21 mouse cellular contexts compared by ENCODE assay signal in genomic region chr9:66907746-66908397, GRCm38 (mm10). TPM values are rescaled to one million over a fixed set of nuclear protein-coding genes. Genes with fewer than 3 reads are reported as not detected.
A peak's percentile ranks its signal among the peaks of the same experiment; 100 is the strongest.
DNase-seq lines count a peak whose midpoint lies in the region; ATAC-seq and TF ChIP-seq lines count a peak whose summit lies in the region.
"Had no signal": no experiment of that assay in that cellular context is flagged by ENCODE, and none has a peak within 500 bp of the region (broad histone marks: within the 10 kb centered on the region; RNA-seq: fewer than 3 reads in every experiment).

No protein-coding gene starts in this region.

- no peaks in the 10 kb centered on the region for H3K36me3 ChIP-seq in lung, postnatal 0 days (ENCODE audit: insufficient read depth, low read length)
- no peaks in the 10 kb centered on the region for H3K36me3 ChIP-seq in stomach, embryonic 16.5 days (ENCODE audit: control insufficient read depth, insufficient read depth, low read length)
- H3K36me3 ChIP-seq: limb, embryonic 15.5 days had no signal

- H3K27ac ChIP-seq in lung, postnatal 0 days (ENCODE audit: low read length): no peak overlapping the region
- H3K27ac ChIP-seq in stomach, embryonic 16.5 days (ENCODE audit: low read length): peak overlapping the region; percentile 38; the same call in 1 of the 2 replicates
- H3K27ac ChIP-seq: forebrain, embryonic 12.5 days; hindbrain, postnatal 0 days; limb, embryonic 15.5 days; midbrain, embryonic 10.5 days had no signal

- no peak overlapping the region for H3K4me2 ChIP-seq in lung, postnatal 0 days (replicated peaks; ENCODE audit: low read depth, low read length)
- no peak overlapping the region for H3K4me2 ChIP-seq in stomach, embryonic 16.5 days (ENCODE audit: low read depth, low read length)
- H3K4me2 ChIP-seq: forebrain, embryonic 12.5 days; heart, embryonic 12.5 days; limb, embryonic 15.5 days had no signal

- no peak overlapping the region for H3K4me3 ChIP-seq in lung, postnatal 0 days (ENCODE audit: low read depth, low read length)
- H3K4me3 ChIP-seq in stomach, embryonic 16.5 days (replicated peaks; ENCODE audit: low read length): no peak overlapping the region
- H3K4me3 ChIP-seq: forebrain, embryonic 12.5 days; heart, embryonic 12.5 days; limb, embryonic 15.5 days; midbrain, embryonic 10.5 days had no signal

- ATAC-seq in lung, postnatal 0 days: no peak
- ATAC-seq in common myeloid progenitor, adult 5-6 weeks (replicated peaks; ENCODE audit: low read depth, poor library complexity, severe bottlenecking): peak; percentile 58
- peak; percentile 68 for ATAC-seq in megakaryocyte, adult 5-6 weeks (ENCODE audit: poor library complexity, severe bottlenecking)
- ATAC-seq in stomach, embryonic 16.5 days (ENCODE audit: insufficient read depth, low FRiP score): no peak
- ATAC-seq: activated CD4-positive, CD25-positive, alpha-beta regulatory T cell, adult 4 months; hindbrain, postnatal 0 days had no signal

- no peaks in the 10 kb centered on the region for H3K9me3 ChIP-seq in lung, postnatal 0 days (ENCODE audit: low read length)
- H3K9me3 ChIP-seq in stomach, embryonic 16.5 days (replicated peaks; ENCODE audit: control insufficient read depth, low read length): no peaks in the 10 kb centered on the region
- H3K9me3 ChIP-seq: forebrain, embryonic 12.5 days; heart, embryonic 12.5 days; limb, embryonic 15.5 days; midbrain, embryonic 10.5 days had no signal

- no peak for TF ChIP-seq CTCF in lung, postnatal 0 days (IDR thresholded peaks at IDR 0.05)

- no peaks in the 10 kb centered on the region for H3K27me3 ChIP-seq in lung, postnatal 0 days (replicated peaks; ENCODE audit: insufficient read depth, low read length)
- H3K27me3 ChIP-seq in stomach, embryonic 16.5 days (ENCODE audit: control insufficient read depth, insufficient read depth, low read length): no peaks in the 10 kb centered on the region
- H3K27me3 ChIP-seq: forebrain, embryonic 12.5 days; heart, embryonic 12.5 days; limb, embryonic 15.5 days had no signal

- no peak for TF ChIP-seq EP300 in lung, postnatal 0 days (IDR thresholded peaks at IDR 0.05)

- H3K4me1 ChIP-seq in lung, postnatal 0 days (ENCODE audit: insufficient read depth, low read depth, low read length): no peaks in the 10 kb centered on the region
- peaks cover 19% of the 10 kb centered on the region; the same call in 1 of the 2 replicates for H3K4me1 ChIP-seq in stomach, embryonic 16.5 days (ENCODE audit: control insufficient read depth, insufficient read depth, low read length)
- H3K4me1 ChIP-seq: midbrain, embryonic 10.5 days had no signal

- 72% methylated on average over 5 of the region's 5 CpGs for WGBS in lung, postnatal 0 days
- 74% methylated on average over 5 of the region's 5 CpGs for WGBS in stomach, embryonic 16.5 days

- no peak overlapping the region for H3K9ac ChIP-seq in lung, postnatal 0 days (replicated peaks; ENCODE audit: low read depth)
- H3K9ac ChIP-seq in stomach, embryonic 16.5 days (ENCODE audit: low read length): no peak overlapping the region
- H3K9ac ChIP-seq: forebrain, embryonic 12.5 days; heart, embryonic 12.5 days; limb, embryonic 15.5 days had no signal

- DNase-seq in lung, postnatal 0 days (ENCODE audit: low spot score): peak; percentile 44
- DNase-seq in lung, postnatal 10 days: no peak
- DNase-seq in adrenal gland, adult 8-10 months: no peak
- DNase-seq in layer of hippocampus, postnatal 25 days (ENCODE audit: extremely low spot score in 1 of 2, low spot score in 1 of 2): no peak
- DNase-seq: adrenal gland, postnatal 10 days; cerebellum, adult 8-10 months; heart, postnatal 14 days; kidney, adult 18-20 months; kidney, postnatal 4 days; layer of hippocampus, adult 9-11 months; left cerebral cortex, postnatal 4 days; lung, adult 18-20 months had no signal

RNA-seq across cellular contexts. Expression of gene Rab8b, which starts 11.6 kb away (rescaled TPM):
- polyA plus RNA-seq in lung, postnatal 0 days (2015; fragmentation: Nextera tagmentation; extraction: Ambion mirVana): 15.6 and 20.4 TPM in 2 replicates
- 82.9 and 87.3 TPM in 2 replicates for total RNA-seq in common myeloid progenitor, adult 5-6 weeks (2017)
- 78.2 and 82.1 TPM in 2 replicates for total RNA-seq in megakaryocyte, adult 5-6 weeks (2015)
- 141 and 154 TPM in 2 replicates for total RNA-seq in megakaryocyte, adult 5-6 weeks (2017)
- 27.4 and 28.6 TPM in 2 replicates for polyA plus RNA-seq in stomach, embryonic 16.5 days (2015; fragmentation: Nextera tagmentation; extraction: Ambion mirVana)
- total RNA-seq in adrenal gland, adult 8-10 months (2022): 10 to 100 TPM; 15.3 to 30.9 (median 23.9) TPM
- total RNA-seq in layer of hippocampus, postnatal 25 days (2021): 10 to 100 TPM; 40.7 to 46.4 TPM

RNA-seq across cellular contexts. Expression of gene Rps27l, which starts 38.0 kb away (rescaled TPM):
- 572 and 579 TPM in 2 replicates for polyA plus RNA-seq in lung, postnatal 0 days (2015; fragmentation: Nextera tagmentation; extraction: Ambion mirVana)
- total RNA-seq in common myeloid progenitor, adult 5-6 weeks (2017): 162 and 229 TPM in 2 replicates
- total RNA-seq in megakaryocyte, adult 5-6 weeks (2015): 368 and 391 TPM in 2 replicates
- total RNA-seq in megakaryocyte, adult 5-6 weeks (2017): 149 and 154 TPM in 2 replicates
- polyA plus RNA-seq in stomach, embryonic 16.5 days (2015; fragmentation: Nextera tagmentation; extraction: Ambion mirVana): 713 and 839 TPM in 2 replicates
- 100 to 1,000 TPM; 240 to 306 (median 275) TPM for total RNA-seq in adrenal gland, adult 8-10 months (2022)
- 10 to 100 TPM; 36.7 to 44.4 TPM for total RNA-seq in layer of hippocampus, postnatal 25 days (2021)

Comparison
In these comparisons a context has a peak if more than half of its experiments do, and no peak if none do; other contexts are left out.
1. ATAC-seq: peak in common myeloid progenitor, adult 5-6 weeks (single experiment) and megakaryocyte, adult 5-6 weeks (single experiment); none in lung, postnatal 0 days (single experiment) and stomach, embryonic 16.5 days (single experiment).